Mouse (Mus musculus) adrenal gland, adult 18-20 months (tissue): ENCODE measurements around the gene Nudt16l1. TPM values are rescaled to one million over a fixed set of nuclear protein-coding genes. Genes with fewer than 3 reads are reported as not detected.

ENCODE experiments used
- total RNA-seq, 2 experiments: library from RNA; stranded (reverse); gene quantifications; 1 replicate in 1 of 2; 2 replicates in 1 of 2; pipeline ENCODE4 v1.2.3; 2021

Nudt16l1 gene
- total RNA-seq, 2 experiments from 2014 or later = 46.1 to 62.3 TPM

Other genes with a start within 250 kb of the Nudt16l1 start
- gene Nmral1, start 219.4 kb upstream of the Nudt16l1 start, total RNA-seq = 1 to 10 TPM; 3.1 to 4.7 TPM
- gene Hmox2, start 212.4 kb upstream of the Nudt16l1 start, total RNA-seq = 10 to 100 TPM; 73.5 to 83.8 TPM
- 100 to 1,000 TPM; 121 to 147 TPM for gene Cdip1, start 148.5 kb upstream of the Nudt16l1 start, total RNA-seq
- gene 4930562C15Rik, start 103.3 kb upstream of the Nudt16l1 start, total RNA-seq = not detected
- 10 to 100 TPM; 33.3 to 39.0 TPM for gene Ubald1, start 58.4 kb upstream of the Nudt16l1 start, total RNA-seq
- 10 to 100 TPM; 83.7 to 86.4 TPM for gene Mgrn1, start 52.5 kb upstream of the Nudt16l1 start, total RNA-seq
- 10 to 100 TPM; 39.3 to 49.8 TPM for gene Anks3, start 25.4 kb downstream of the Nudt16l1 start, total RNA-seq
- not detected for gene Sept12, start 59.1 kb downstream of the Nudt16l1 start, total RNA-seq
- not detected for gene Smim22, start 68.5 kb downstream of the Nudt16l1 start, total RNA-seq
- 10 to 100 TPM; 20.7 to 28.3 TPM for gene Rogdi, start 74.8 kb downstream of the Nudt16l1 start, total RNA-seq
- 10 to 100 TPM; 88.1 to 99.2 TPM for gene Glyr1, start 111.1 kb downstream of the Nudt16l1 start, total RNA-seq
- gene Ubn1, start 111.3 kb downstream of the Nudt16l1 start, total RNA-seq = 10 to 100 TPM; 30.5 to 37.4 TPM
- gene Ppl, start 193.7 kb downstream of the Nudt16l1 start, total RNA-seq = 1 to 10 TPM; 2.5 to 6.9 TPM
- under 1 TPM; 0.06 to 0.07 TPM for gene Sec14l5, start 208.3 kb downstream of the Nudt16l1 start, total RNA-seq